In the genomic region with DNA sequence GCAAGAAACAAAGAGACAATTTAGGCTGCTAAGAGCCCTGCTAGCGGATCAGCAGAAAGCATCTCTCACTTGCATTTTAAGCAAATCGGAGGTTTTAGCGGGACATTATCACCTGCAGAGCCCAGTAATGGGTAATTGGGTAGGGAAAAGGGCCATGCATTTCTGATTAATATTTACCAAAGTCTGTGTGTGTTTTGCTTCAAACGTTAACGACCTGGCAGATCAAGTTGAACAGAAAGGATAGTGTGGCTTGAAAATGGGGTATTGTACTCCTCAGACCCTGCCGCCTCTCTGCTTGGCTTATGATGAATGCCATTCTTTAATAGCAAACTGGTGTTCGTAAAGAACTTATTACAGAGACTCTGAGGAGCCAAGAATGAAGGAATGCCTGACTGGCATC, we compare ENCODE assay signal across 23 mouse cellular contexts.
DNase-seq lines count a peak whose midpoint lies in the region; ATAC-seq and TF ChIP-seq lines count a peak whose summit lies in the region.
"Had no signal": no experiment of that assay in that cellular context is flagged by ENCODE, and none has a peak within 500 bp of the region (broad histone marks: within the 10 kb centered on the region; RNA-seq: fewer than 3 reads in every experiment).

No protein-coding gene starts in this region.

- no peaks in the 10 kb centered on the region for H3K79me2 ChIP-seq in liver, adult 2 months (ENCODE audit: control insufficient read depth, insufficient read depth, low read length)

- no peak for TF ChIP-seq POLR2A in liver, adult 2 months (IDR thresholded peaks at IDR 0.05; ENCODE audit: extremely low read depth, insufficient read depth, low read length)

- H3K27ac ChIP-seq in intestine, embryonic 16.5 days (ENCODE audit: low read length): 0 out of 2 replicates have a peak overlapping the region, but pooled peaks have one; percentile 3
- H3K27ac ChIP-seq in intestine, embryonic 15.5 days: no peak overlapping the region
- H3K27ac ChIP-seq in liver, adult 2 months (replicated peaks; ENCODE audit: insufficient read depth, low read depth, low read length): no peak overlapping the region
- H3K27ac ChIP-seq in limb, embryonic 12.5 days: peak overlapping the region; percentile 47; the same call in 1 of the 2 replicates
- H3K27ac ChIP-seq: embryonic facial prominence, embryonic 12.5 days; heart, embryonic 15.5 days; left cerebral cortex, adult 2 months; midbrain, embryonic 15.5 days had no signal

- H3K36me3 ChIP-seq in intestine, embryonic 16.5 days (ENCODE audit: control insufficient read depth, insufficient read depth, low read length): no peaks in the 10 kb centered on the region
- H3K36me3 ChIP-seq in intestine, embryonic 15.5 days: no peaks in the 10 kb centered on the region
- no peaks in the 10 kb centered on the region for H3K36me3 ChIP-seq in liver, adult 2 months (ENCODE audit: control insufficient read depth, insufficient read depth, low read length)
- no peaks in the 10 kb centered on the region for H3K36me3 ChIP-seq in limb, embryonic 12.5 days
- H3K36me3 ChIP-seq: embryonic facial prominence, embryonic 12.5 days; heart, embryonic 15.5 days; midbrain, embryonic 15.5 days had no signal

- peaks cover 34% of the 10 kb centered on the region for H3K4me1 ChIP-seq in intestine, embryonic 16.5 days (ENCODE audit: control insufficient read depth, insufficient read depth, low read length)
- H3K4me1 ChIP-seq in intestine, embryonic 15.5 days (replicated peaks): peaks cover 31% of the 10 kb centered on the region
- H3K4me1 ChIP-seq in liver, adult 2 months (ENCODE audit: control insufficient read depth, insufficient read depth, low read length): peaks cover 19% of the 10 kb centered on the region
- H3K4me1 ChIP-seq in limb, embryonic 12.5 days (replicated peaks): peaks cover 61% of the 10 kb centered on the region

- no peak for TF ChIP-seq CTCF in liver, adult 2 months (IDR thresholded peaks at IDR 0.05; ENCODE audit: low read depth, low read length)

- no peak overlapping the region for H3K4me3 ChIP-seq in intestine, embryonic 16.5 days (ENCODE audit: low read length)
- H3K4me3 ChIP-seq in intestine, embryonic 15.5 days (replicated peaks): no peak overlapping the region
- H3K4me3 ChIP-seq in liver, adult 2 months (ENCODE audit: insufficient read depth, low read depth, low read length): no peak overlapping the region
- H3K4me3 ChIP-seq in limb, embryonic 12.5 days (replicated peaks): no peak overlapping the region
- H3K4me3 ChIP-seq: embryonic facial prominence, embryonic 12.5 days; heart, embryonic 15.5 days; left cerebral cortex, adult 2 months; midbrain, embryonic 15.5 days; myocyte had no signal

- no peaks in the 10 kb centered on the region for H3K27me3 ChIP-seq in intestine, embryonic 16.5 days (replicated peaks; ENCODE audit: control insufficient read depth, insufficient read depth, low read length)
- H3K27me3 ChIP-seq in intestine, embryonic 15.5 days (replicated peaks): no peaks in the 10 kb centered on the region
- no peaks in the 10 kb centered on the region for H3K27me3 ChIP-seq in liver, adult 2 months (ENCODE audit: control insufficient read depth, insufficient read depth, low read length)
- H3K27me3 ChIP-seq in limb, embryonic 12.5 days: no peaks in the 10 kb centered on the region
- H3K27me3 ChIP-seq: embryonic facial prominence, embryonic 12.5 days; heart, embryonic 15.5 days; midbrain, embryonic 15.5 days had no signal

- DNase-seq in liver, adult 2 months (ENCODE audit: extremely low read depth, low read depth, low spot score): peak; percentile 53
- no peak for DNase-seq in liver
- DNase-seq in left cerebral cortex, adult 9 months (ENCODE audit: low spot score in 2 of 2): no peak
- DNase-seq in layer of hippocampus, adult 11-12 months (ENCODE audit: low spot score): no peak
- DNase-seq: adrenal gland, adult 2 months; cerebellum, adult 9-11 months; gastrocnemius, postnatal 14 days; heart, postnatal 4 days; kidney, adult 18-20 months; layer of hippocampus, adult 9-11 months; lung, embryonic 14.5 days; lung, postnatal 36 days; retina, postnatal 1 day; right cerebral cortex, postnatal 4 days had no signal

- no peak for ATAC-seq in intestine, embryonic 16.5 days
- ATAC-seq in intestine, embryonic 15.5 days: no peak
- no peak for ATAC-seq in limb, embryonic 12.5 days (ENCODE audit: insufficient number of reproducible peaks, insufficient read depth, low FRiP score, low TSS enrichment, low read depth)
- ATAC-seq: forebrain, embryonic 14.5 days; midbrain, embryonic 15.5 days had no signal

- H3K9ac ChIP-seq in intestine, embryonic 16.5 days (ENCODE audit: low read depth, low read length): no peak overlapping the region
- H3K9ac ChIP-seq in intestine, embryonic 15.5 days: no peak overlapping the region
- H3K9ac ChIP-seq in liver, adult 2 months (ENCODE audit: low read depth, low read length): no peak overlapping the region
- H3K9ac ChIP-seq in limb, embryonic 12.5 days (replicated peaks): no peak overlapping the region
- H3K9ac ChIP-seq: embryonic facial prominence, embryonic 12.5 days; heart, embryonic 15.5 days; lung, embryonic 14.5 days; midbrain, embryonic 15.5 days had no signal

- H3K4me2 ChIP-seq in intestine, embryonic 16.5 days (ENCODE audit: low read depth, low read length): no peak overlapping the region
- no peak overlapping the region; the same call in 1 of the 2 replicates for H3K4me2 ChIP-seq in intestine, embryonic 15.5 days (replicated peaks)
- 0 out of 2 replicates have a peak overlapping the region, but pooled peaks have one; percentile 3 for H3K4me2 ChIP-seq in limb, embryonic 12.5 days
- H3K4me2 ChIP-seq: embryonic facial prominence, embryonic 12.5 days; heart, embryonic 15.5 days; lung, embryonic 14.5 days; midbrain, embryonic 15.5 days had no signal

- 32% methylated on average over 7 of the region's 7 CpGs for WGBS in intestine, embryonic 16.5 days
- 40% methylated on average over 7 of the region's 7 CpGs for WGBS in intestine, embryonic 15.5 days
- WGBS in liver, adult 2 months: 39% methylated on average over 7 of the region's 7 CpGs
- 45% methylated on average over 7 of the region's 7 CpGs for WGBS in limb, embryonic 12.5 days

- H3K9me3 ChIP-seq in intestine, embryonic 16.5 days (ENCODE audit: control insufficient read depth, low read length): no peaks in the 10 kb centered on the region
- no peaks in the 10 kb centered on the region for H3K9me3 ChIP-seq in intestine, embryonic 15.5 days
- 0 out of 2 replicates have a peak, but pooled peaks cover 3% of the 10 kb centered on the region for H3K9me3 ChIP-seq in limb, embryonic 12.5 days
- H3K9me3 ChIP-seq: embryonic facial prominence, embryonic 12.5 days; heart, embryonic 15.5 days; midbrain, embryonic 15.5 days had no signal

Comparison
In these comparisons a context has a peak if more than half of its experiments do, and no peak if none do; other contexts are left out.
1. H3K27ac ChIP-seq: peak in intestine, embryonic 16.5 days (single experiment) and limb, embryonic 12.5 days (single experiment); none in intestine, embryonic 15.5 days (single experiment) and liver, adult 2 months (single experiment).